Mouse (Mus musculus) gastrocnemius, postnatal 36 days (tissue): ENCODE measurements around the gene Arv1. TPM values are rescaled to one million over a fixed set of nuclear protein-coding genes. Genes with fewer than 3 reads are reported as not detected.

Experiments used
- total RNA-seq, 2 experiments: library from RNA; stranded (reverse); gene quantifications; 2 replicates each; pipeline ENCODE4 v1.2.3; 2021

Gene Arv1
- total RNA-seq, 2 experiments from 2014 or later: 2.2 to 2.9 TPM

Other genes starting within 250 kb of the Arv1 start
- gene Cog2, start 201.4 kb upstream of the Arv1 start, total RNA-seq: 10 to 100 TPM; 13.5 to 18.1 TPM
- gene Agt, start 152.4 kb upstream of the Arv1 start, total RNA-seq: 10 to 100 TPM in 1 of 2 experiments, 1 to 10 TPM in 1; 9.9 to 10.9 TPM
- gene Capn9, start 146.0 kb upstream of the Arv1 start, total RNA-seq: not detected
- 10 to 100 TPM in 1 of 2 experiments, 1 to 10 TPM in 1; 9.9 to 12.1 TPM for gene 2310022B05Rik, start 58.8 kb upstream of the Arv1 start, total RNA-seq
- gene Ttc13, start 156 bp upstream of the Arv1 start, total RNA-seq: 10 to 100 TPM; 15.6 to 18.5 TPM
- under 1 TPM; 0.37 to 0.64 TPM for gene Fam89a, start 29.7 kb downstream of the Arv1 start, total RNA-seq
- under 1 TPM; 0.05 to 0.35 TPM for gene Trim67, start 71.0 kb downstream of the Arv1 start, total RNA-seq
- gene Gnpat, start 140.9 kb downstream of the Arv1 start, total RNA-seq: 100 to 1,000 TPM; 146 to 148 TPM
- 10 to 100 TPM; 25.5 to 27.5 TPM for gene 2810004N23Rik, start 141.0 kb downstream of the Arv1 start, total RNA-seq
- 1 to 10 TPM; 6.3 to 8.0 TPM for gene Exoc8, start 175.6 kb downstream of the Arv1 start, total RNA-seq
- gene Sprtn, start 175.7 kb downstream of the Arv1 start, total RNA-seq: 1 to 10 TPM; 5.0 to 6.9 TPM
- gene Egln1, start 227.2 kb downstream of the Arv1 start, total RNA-seq: 100 to 1,000 TPM; 140 to 151 TPM